Mouse (Mus musculus) urinary bladder, postnatal 36 days (tissue): ENCODE results near the gene Eloa.

ENCODE experiments used
- DNase-seq, 2 experiments: peaks; one replicate each; pipeline ENCODE4 v3.0.0; 2022; ENCODE audit warnings: low spot score in 2 of 2, mixed read lengths in 1 of 2

Eloa gene

GRCm38 (mm10) chr4:135958354-135958753 is 63.2 kb downstream of the Eloa start:
- peak; percentile 70 to 80 for DNase-seq

DNA sequence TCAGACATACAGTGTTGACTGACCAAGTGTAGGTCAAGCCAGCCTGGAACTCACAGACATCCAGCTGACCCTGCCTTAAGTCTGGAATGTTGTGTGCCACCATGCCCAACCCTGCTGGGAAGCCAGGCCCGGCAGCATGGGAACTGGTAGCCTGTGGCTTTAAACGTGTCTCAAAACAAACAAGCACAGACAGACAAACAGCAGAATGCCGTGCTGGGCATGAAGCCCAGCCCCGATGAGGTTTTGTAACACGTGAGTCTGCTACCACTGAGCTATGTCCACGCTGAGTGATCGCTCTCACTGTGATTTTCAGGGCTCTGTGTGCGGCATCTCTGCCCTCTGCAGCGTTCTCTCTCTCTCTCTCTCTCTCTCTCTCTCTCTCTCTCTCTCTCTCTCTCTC is 65.7 kb downstream of the Eloa start:
- DNase-seq = no peak

- peak; percentile 56 to 66 for DNase-seq
Observed at GRCm38 (mm10) chr4:135954241-135954640, 67.3 kb downstream of the Eloa start.
